ENCODE assay signal across 35 mouse cellular contexts in genomic region chr11:76908651-76909050, GRCm38 (mm10). TPM values are rescaled to one million over a fixed set of nuclear protein-coding genes. Genes with fewer than 3 reads are reported as not detected.
"Had no signal": no experiment of that assay in that cellular context is flagged by ENCODE, and none has a peak within 500 bp of the region (broad histone marks: within the 10 kb centered on the region; RNA-seq: fewer than 3 reads in every experiment).

No protein-coding gene starts in this region.

- H3K27me3 ChIP-seq: heart, embryonic 13.5 days; heart, embryonic 15.5 days; hindbrain, embryonic 13.5 days; hindbrain, embryonic 15.5 days; limb, embryonic 13.5 days; limb, embryonic 15.5 days had no signal

- ATAC-seq: hindbrain, postnatal 0 days; intestine, embryonic 16.5 days; liver, embryonic 12.5 days had no signal

- DNase-seq: gastrocnemius, adult 2 months; gastrocnemius, postnatal 10 days; gastrocnemius, postnatal 25 days; heart, adult 18-20 months; heart, postnatal 14 days; heart, postnatal 36 days; kidney, adult 18-20 months; kidney, postnatal 14 days; kidney, postnatal 36 days; layer of hippocampus, adult 9-11 months; layer of hippocampus, postnatal 36 days; left cerebral cortex, postnatal 4 days had no signal

- H3K9me3 ChIP-seq: heart, embryonic 10.5 days; heart, embryonic 13.5 days; heart, embryonic 15.5 days; hindbrain, embryonic 13.5 days; hindbrain, embryonic 15.5 days; limb, embryonic 13.5 days; limb, embryonic 15.5 days; liver, embryonic 12.5 days had no signal

- H3K9ac ChIP-seq: heart, embryonic 13.5 days; heart, embryonic 15.5 days; hindbrain, embryonic 13.5 days; hindbrain, embryonic 15.5 days; limb, embryonic 13.5 days; limb, embryonic 15.5 days; liver, embryonic 12.5 days; liver, embryonic 14.5 days had no signal

- H3K4me3 ChIP-seq: gastrocnemius, adult 2 months; heart, embryonic 10.5 days; heart, embryonic 13.5 days; heart, embryonic 15.5 days; hindbrain, embryonic 13.5 days; hindbrain, embryonic 15.5 days; limb, embryonic 13.5 days; limb, embryonic 15.5 days; liver, embryonic 12.5 days had no signal

- H3K4me2 ChIP-seq: heart, embryonic 13.5 days; heart, embryonic 15.5 days; hindbrain, embryonic 13.5 days; hindbrain, embryonic 15.5 days; limb, embryonic 13.5 days; limb, embryonic 15.5 days; liver, embryonic 12.5 days had no signal

- H3K36me3 ChIP-seq: heart, embryonic 10.5 days; heart, embryonic 13.5 days; heart, embryonic 15.5 days; hindbrain, embryonic 13.5 days; hindbrain, embryonic 15.5 days; limb, embryonic 13.5 days; limb, embryonic 15.5 days; liver, embryonic 12.5 days had no signal

- H3K27ac ChIP-seq: gastrocnemius, adult 2 months; heart, embryonic 10.5 days; heart, embryonic 13.5 days; heart, embryonic 15.5 days; hindbrain, embryonic 13.5 days; hindbrain, embryonic 15.5 days; hindbrain, postnatal 0 days; kidney, postnatal 0 days; limb, embryonic 13.5 days; limb, embryonic 15.5 days; liver, embryonic 12.5 days; liver, embryonic 14.5 days had no signal

RNA-seq across cellular contexts. Expression of gene Tmigd1, which starts 6.7 kb away (rescaled TPM):
- total RNA-seq: gastrocnemius, postnatal 25 days; hematopoietic stem cell, adult 5-6 weeks; layer of hippocampus, adult 18-20 months; layer of hippocampus, adult 8-10 months; layer of hippocampus, postnatal 14 days; layer of hippocampus, postnatal 36 days; left cerebral cortex, adult 18-20 months; left cerebral cortex, adult 8-10 months; left cerebral cortex, postnatal 10 days; left cerebral cortex, postnatal 25 days; left cerebral cortex, postnatal 4 days had no signal
- polyA plus RNA-seq: frontal cortex, adult 2 months; heart, embryonic 15.5 days; hindbrain, embryonic 13.5 days; hindbrain, embryonic 15.5 days; hindbrain, postnatal 0 days; limb, embryonic 11.5 days; limb, embryonic 13.5 days; liver, embryonic 12.5 days; liver, embryonic 14.5 days; liver, embryonic 16.5 days had no signal
